Mouse (Mus musculus): ENCODE results near the gene Mc1r. TPM values are rescaled to one million over a fixed set of nuclear protein-coding genes. Genes with fewer than 3 reads are reported as not detected.

Gene Mc1r
- not detected for polyA plus RNA-seq (2015; fragmentation: Illumina TruSeq; extraction: RNeasy Lipid Tissue Mini Kit (QIAGEN cat#74804); ENCODE audit: low read depth, low replicate concordance)

DNA sequence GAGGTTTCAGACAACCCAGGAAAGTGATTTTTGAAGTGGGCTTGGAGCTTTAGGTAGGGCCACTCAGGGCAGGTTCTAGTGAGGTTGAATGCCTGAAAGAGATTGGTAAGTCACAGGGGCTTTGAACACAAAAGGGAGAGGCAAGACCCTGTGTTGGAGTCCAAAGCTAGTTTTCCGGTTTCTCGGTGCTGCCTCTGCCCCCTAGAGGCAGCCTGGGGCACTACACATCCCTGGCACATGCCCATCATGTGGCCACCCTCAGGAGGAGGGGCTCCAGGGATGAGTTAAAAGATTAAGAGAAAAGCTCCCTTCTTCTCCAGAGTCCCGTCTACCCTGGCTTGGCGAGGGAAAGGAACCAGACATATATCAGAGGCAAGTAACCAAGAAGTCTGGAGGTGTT, at the start of gene Mc1r:
Gene Mc1r, plus strand, starts transcription at position 322 of the 400 bp plus-strand sequence.

DNA sequence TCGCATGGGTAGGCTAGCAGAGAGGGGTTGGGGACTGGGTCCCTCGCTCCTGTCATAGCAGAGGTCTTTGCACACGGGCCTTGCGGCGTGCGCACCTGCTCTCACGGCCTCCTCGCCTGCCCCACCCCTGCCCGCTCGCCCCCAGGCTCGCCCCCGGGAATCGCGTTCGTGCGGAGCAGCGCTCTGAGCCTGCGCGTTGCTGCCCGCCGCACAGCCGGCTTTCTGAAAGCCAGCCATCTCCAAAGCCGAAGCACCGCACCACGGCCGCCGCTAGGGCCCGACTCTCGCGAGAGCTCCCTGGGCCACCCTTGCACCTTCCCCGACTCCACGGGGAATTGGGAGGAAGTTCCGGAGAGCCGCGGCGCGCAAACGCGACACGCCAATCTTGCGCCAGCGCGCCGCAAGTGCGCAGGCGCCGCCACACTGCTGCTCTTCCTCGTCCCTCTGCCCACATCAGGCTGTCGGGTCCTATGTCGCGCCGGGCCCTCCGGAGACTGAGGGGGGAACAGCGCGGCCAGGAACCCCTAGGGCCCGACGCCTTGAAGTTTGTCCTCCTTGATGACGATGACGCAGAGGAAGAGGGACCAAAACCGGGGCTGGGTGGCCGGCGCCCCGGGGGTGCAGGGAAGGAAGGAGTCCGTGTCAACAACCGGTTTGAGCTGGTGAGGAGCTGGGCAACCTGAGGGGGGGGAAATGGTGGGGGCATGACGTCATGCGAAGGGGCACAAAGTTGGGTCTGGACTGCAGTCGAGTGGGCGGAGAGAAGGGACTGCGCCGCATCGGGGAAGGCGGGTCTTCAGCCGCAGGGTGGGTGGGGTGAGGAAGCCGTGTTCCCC, 33.3 kb upstream of the Mc1r start, which contains the start of gene Tcf25:
Gene Tcf25, plus strand, starts transcription at position 351 of the 836 bp plus-strand sequence.

DNA sequence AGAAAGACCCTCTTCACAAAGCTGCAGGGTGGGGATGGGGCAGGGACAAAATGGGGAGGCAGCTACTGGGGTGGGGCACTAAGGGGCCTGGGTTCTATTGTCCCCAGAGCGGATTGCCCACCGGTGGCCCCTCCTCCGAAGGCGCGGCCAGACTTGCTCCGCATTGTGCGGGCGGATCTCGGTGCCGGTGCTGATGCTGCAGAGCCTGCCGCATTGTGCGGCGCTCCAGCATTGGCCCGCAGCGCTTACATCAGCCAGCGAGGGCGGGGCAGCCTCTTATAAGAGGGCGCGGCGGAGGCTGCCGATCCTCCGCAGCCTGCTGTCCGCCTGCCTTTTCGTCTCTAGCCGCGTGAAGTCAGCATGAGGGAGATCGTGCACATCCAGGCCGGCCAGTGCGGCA, 4.3 kb downstream of the Mc1r start, which contains the start of gene Tubb3:
Gene Tubb3, plus strand, starts transcription at position 179 of the 400 bp plus-strand sequence.

DNA sequence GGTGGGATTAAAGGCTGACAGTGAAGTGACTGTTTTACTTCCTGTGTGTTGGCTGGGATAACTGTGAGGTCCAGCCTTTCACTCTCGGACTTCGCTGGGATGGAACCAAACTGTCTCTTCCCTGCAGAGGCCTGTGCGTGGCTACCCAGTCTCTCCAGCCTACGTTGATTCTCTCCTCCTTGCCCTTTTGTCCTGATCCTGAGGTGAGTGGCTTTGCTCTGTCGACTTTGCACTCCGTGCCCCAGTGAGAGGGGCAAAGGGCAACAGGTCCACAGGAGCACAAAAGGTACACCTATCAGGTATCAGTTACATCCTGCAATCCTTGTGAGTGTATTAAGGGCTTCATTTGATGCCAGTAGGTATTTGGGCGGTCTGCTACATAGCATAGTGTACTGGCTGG, 16.5 kb downstream of the Mc1r start, which contains the start of gene Def8:
Gene Def8, plus strand, starts transcription at position 87 of the 400 bp plus-strand sequence.

Other genes starting within 250 kb of the Mc1r start
- gene Sult5a1, start 248.8 kb upstream of the Mc1r start, polyA plus RNA-seq (2015; fragmentation: Illumina TruSeq; extraction: RNeasy Lipid Tissue Mini Kit (QIAGEN cat#74804); ENCODE audit: low read depth, low replicate concordance), result 0.31 TPM
- 0.67 TPM for gene Dpep1, start 220.9 kb upstream of the Mc1r start, polyA plus RNA-seq (2015; fragmentation: Illumina TruSeq; extraction: RNeasy Lipid Tissue Mini Kit (QIAGEN cat#74804); ENCODE audit: low read depth, low replicate concordance)
- gene Chmp1a, start 194.3 kb upstream of the Mc1r start, polyA plus RNA-seq (2015; fragmentation: Illumina TruSeq; extraction: RNeasy Lipid Tissue Mini Kit (QIAGEN cat#74804); ENCODE audit: low read depth, low replicate concordance), result 109 TPM
- 7.8 TPM for gene Spata33, start 194.3 kb upstream of the Mc1r start, polyA plus RNA-seq (2015; fragmentation: Illumina TruSeq; extraction: RNeasy Lipid Tissue Mini Kit (QIAGEN cat#74804); ENCODE audit: low read depth, low replicate concordance)
- gene Cdk10, start 182.3 kb upstream of the Mc1r start, polyA plus RNA-seq (2015; fragmentation: Illumina TruSeq; extraction: RNeasy Lipid Tissue Mini Kit (QIAGEN cat#74804); ENCODE audit: low read depth, low replicate concordance), result 98.4 TPM
- 35.3 TPM for gene Spata2l, start 170.9 kb upstream of the Mc1r start, polyA plus RNA-seq (2015; fragmentation: Illumina TruSeq; extraction: RNeasy Lipid Tissue Mini Kit (QIAGEN cat#74804); ENCODE audit: low read depth, low replicate concordance)
- 15.7 TPM for gene Zfp276, start 152.9 kb upstream of the Mc1r start, polyA plus RNA-seq (2015; fragmentation: Illumina TruSeq; extraction: RNeasy Lipid Tissue Mini Kit (QIAGEN cat#74804); ENCODE audit: low read depth, low replicate concordance)
- 45.1 TPM for gene Vps9d1, start 152.8 kb upstream of the Mc1r start, polyA plus RNA-seq (2015; fragmentation: Illumina TruSeq; extraction: RNeasy Lipid Tissue Mini Kit (QIAGEN cat#74804); ENCODE audit: low read depth, low replicate concordance)
- gene Fanca, start 88.5 kb upstream of the Mc1r start, polyA plus RNA-seq (2015; fragmentation: Illumina TruSeq; extraction: RNeasy Lipid Tissue Mini Kit (QIAGEN cat#74804); ENCODE audit: low read depth, low replicate concordance), result 3.4 TPM
- gene Spire2, start 74.4 kb upstream of the Mc1r start, polyA plus RNA-seq (2015; fragmentation: Illumina TruSeq; extraction: RNeasy Lipid Tissue Mini Kit (QIAGEN cat#74804); ENCODE audit: low read depth, low replicate concordance), result 18.7 TPM
- gene Tcf25, start 33.4 kb upstream of the Mc1r start, polyA plus RNA-seq (2015; fragmentation: Illumina TruSeq; extraction: RNeasy Lipid Tissue Mini Kit (QIAGEN cat#74804); ENCODE audit: low read depth, low replicate concordance), result 576 TPM
- gene Tubb3, start 4.3 kb downstream of the Mc1r start, polyA plus RNA-seq (2015; fragmentation: Illumina TruSeq; extraction: RNeasy Lipid Tissue Mini Kit (QIAGEN cat#74804); ENCODE audit: low read depth, low replicate concordance), result 447 TPM
- 41.9 TPM for gene Def8, start 16.4 kb downstream of the Mc1r start, polyA plus RNA-seq (2015; fragmentation: Illumina TruSeq; extraction: RNeasy Lipid Tissue Mini Kit (QIAGEN cat#74804); ENCODE audit: low read depth, low replicate concordance)
- 16.0 TPM for gene Afg3l1, start 70.8 kb downstream of the Mc1r start, polyA plus RNA-seq (2015; fragmentation: Illumina TruSeq; extraction: RNeasy Lipid Tissue Mini Kit (QIAGEN cat#74804); ENCODE audit: low read depth, low replicate concordance)
- gene Dbndd1, start 108.4 kb downstream of the Mc1r start, polyA plus RNA-seq (2015; fragmentation: Illumina TruSeq; extraction: RNeasy Lipid Tissue Mini Kit (QIAGEN cat#74804); ENCODE audit: low read depth, low replicate concordance), result 27.7 TPM
- gene Gas8, start 111.7 kb downstream of the Mc1r start, polyA plus RNA-seq (2015; fragmentation: Illumina TruSeq; extraction: RNeasy Lipid Tissue Mini Kit (QIAGEN cat#74804); ENCODE audit: low read depth, low replicate concordance), result 24.2 TPM
- 28.1 TPM for gene Rhou, start 246.8 kb downstream of the Mc1r start, polyA plus RNA-seq (2015; fragmentation: Illumina TruSeq; extraction: RNeasy Lipid Tissue Mini Kit (QIAGEN cat#74804); ENCODE audit: low read depth, low replicate concordance)

All from brain, adult 10 weeks (tissue).